Mouse (Mus musculus): ENCODE measurements around the gene Abhd12b. TPM values are rescaled to one million over a fixed set of nuclear protein-coding genes. Genes with fewer than 3 reads are reported as not detected.
A peak's percentile ranks its signal among the peaks of the same experiment; 100 is the strongest.
"Not testable (repeated sequence)": the region's sequence is repeated elsewhere in the genome, so short reads cannot be mapped to it uniquely, and the experiment has no call there.

The Abhd12b gene
- total and polyA plus RNA-seq, 3 experiments = not detected

GRCm38 (mm10) chr12:70164741-70165140 lies 10.8 kb downstream of the Abhd12b start:
- WGBS = 56% methylated on average over 3 of the region's 3 CpGs
- H3K79me2 ChIP-seq (replicated peaks; ENCODE audit: control insufficient read depth, insufficient read depth, low read length) = no peaks in the 10 kb centered on the region
- no peaks in the 10 kb centered on the region for H3K27me3 ChIP-seq (ENCODE audit: control insufficient read depth, insufficient read depth, low read length)
- H3K9ac ChIP-seq (ENCODE audit: low read depth, low read length) = no peak overlapping the region
- H3K4me1 ChIP-seq (ENCODE audit: control insufficient read depth, insufficient read depth, low read length) = no peaks in the 10 kb centered on the region
- intact Hi-C loops (cut with DNase I) = no loop called here
- H3K4me3 ChIP-seq = no peak overlapping the region
- H3K36me3 ChIP-seq (ENCODE audit: control insufficient read depth, insufficient read depth, low read length) = no peaks in the 10 kb centered on the region
- TF ChIP-seq EP300 (IDR thresholded peaks at IDR 0.05; ENCODE audit: insufficient read depth, low read depth, low read length) (no peak), CTCF (IDR thresholded peaks at IDR 0.05) (no peak), POLR2A (IDR thresholded peaks at IDR 0.05; ENCODE audit: insufficient read depth, low read depth, low read length) (no peak)
- H3K27ac ChIP-seq = no peak overlapping the region
- no peak for DNase-seq

GRCm38 (mm10) chr12:70167950-70168349 lies 14.0 kb downstream of the Abhd12b start:
- no peaks in the 10 kb centered on the region for H3K36me3 ChIP-seq (ENCODE audit: control insufficient read depth, insufficient read depth, low read length)
- H3K27me3 ChIP-seq (ENCODE audit: control insufficient read depth, insufficient read depth, low read length) = no peaks in the 10 kb centered on the region
- H3K79me2 ChIP-seq (replicated peaks; ENCODE audit: control insufficient read depth, insufficient read depth, low read length) = no peaks in the 10 kb centered on the region
- intact Hi-C loops (cut with DNase I) = no loop called here
- H3K4me1 ChIP-seq (ENCODE audit: control insufficient read depth, insufficient read depth, low read length) = no peaks in the 10 kb centered on the region
- TF ChIP-seq EP300 (IDR thresholded peaks at IDR 0.05; ENCODE audit: insufficient read depth, low read depth, low read length) (no peak), POLR2A (IDR thresholded peaks at IDR 0.05; ENCODE audit: insufficient read depth, low read depth, low read length) (no peak), CTCF (IDR thresholded peaks at IDR 0.05) (no peak)
- no peak for DNase-seq
- H3K4me3 ChIP-seq = no peak overlapping the region
- no peak overlapping the region for H3K27ac ChIP-seq
- 88% methylated on average over 4 of the region's 4 CpGs for WGBS
- H3K9ac ChIP-seq (ENCODE audit: low read depth, low read length) = no peak overlapping the region

- DNase-seq = no peak
- TF ChIP-seq CTCF (IDR thresholded peaks at IDR 0.05) (peak; percentile 16; the same call in 1 of the 2 replicates), EP300 (IDR thresholded peaks at IDR 0.05; ENCODE audit: insufficient read depth, low read depth, low read length) (no peak), POLR2A (IDR thresholded peaks at IDR 0.05; ENCODE audit: insufficient read depth, low read depth, low read length) (no peak)
- Histone ChIP-seq H3K79me2 (replicated peaks; ENCODE audit: control insufficient read depth, insufficient read depth, low read length) (no peaks in the 10 kb centered on the region), H3K27ac (no peak overlapping the region), H3K9ac (ENCODE audit: low read depth, low read length) (no peak overlapping the region), H3K27me3 (ENCODE audit: control insufficient read depth, insufficient read depth, low read length) (no peaks in the 10 kb centered on the region), H3K4me1 (ENCODE audit: control insufficient read depth, insufficient read depth, low read length) (no peaks in the 10 kb centered on the region), H3K36me3 (ENCODE audit: control insufficient read depth, insufficient read depth, low read length) (no peaks in the 10 kb centered on the region), H3K4me3 (no peak overlapping the region)
- intact Hi-C loops (cut with DNase I) = no loop called here
- WGBS = 69% methylated on average over 1 of the region's 1 CpGs
These were observed 16.0 kb downstream of the Abhd12b start for GRCm38 (mm10) chr12:70169969-70170368.

GRCm38 (mm10) chr12:70183507-70183906 lies 29.6 kb downstream of the Abhd12b start:
- H3K36me3 ChIP-seq (ENCODE audit: control insufficient read depth, insufficient read depth, low read length); H3K4me1 ChIP-seq (ENCODE audit: control insufficient read depth, insufficient read depth, low read length); H3K79me2 ChIP-seq (replicated peaks; ENCODE audit: control insufficient read depth, insufficient read depth, low read length); H3K27ac ChIP-seq; H3K27me3 ChIP-seq (ENCODE audit: control insufficient read depth, insufficient read depth, low read length); H3K9ac ChIP-seq (ENCODE audit: low read depth, low read length); intact Hi-C loops (cut with DNase I); H3K4me3 ChIP-seq; DNase-seq: not testable (repeated sequence)
- 92% methylated on average over 8 of the region's 8 CpGs for WGBS

- Histone ChIP-seq H3K36me3 (ENCODE audit: control insufficient read depth, insufficient read depth, low read length) (no peaks in the 10 kb centered on the region), H3K4me1 (ENCODE audit: control insufficient read depth, insufficient read depth, low read length) (no peaks in the 10 kb centered on the region), H3K4me3 (no peak overlapping the region), H3K9ac (ENCODE audit: low read depth, low read length) (no peak overlapping the region), H3K27me3 (ENCODE audit: control insufficient read depth, insufficient read depth, low read length) (no peaks in the 10 kb centered on the region), H3K27ac (no peak overlapping the region), H3K79me2 (replicated peaks; ENCODE audit: control insufficient read depth, insufficient read depth, low read length) (no peaks in the 10 kb centered on the region)
- WGBS = 86% methylated on average over 22 of the region's 22 CpGs
- no peak for DNase-seq
- intact Hi-C loops (cut with DNase I) = no loop called here
- TF ChIP-seq EP300 (IDR thresholded peaks at IDR 0.05; ENCODE audit: insufficient read depth, low read depth, low read length) = no peak
- no peak for TF ChIP-seq POLR2A (IDR thresholded peaks at IDR 0.05; ENCODE audit: insufficient read depth, low read depth, low read length)
- TF ChIP-seq CTCF (IDR thresholded peaks at IDR 0.05) = no peak
These were observed 30.3 kb downstream of the Abhd12b start for GRCm38 (mm10) chr12:70184173-70184783.

GRCm38 (mm10) chr12:70192267-70192727 lies 38.4 kb downstream of the Abhd12b start:
- no peak for DNase-seq
- WGBS = 25% methylated on average over 19 of the region's 19 CpGs
- Histone ChIP-seq H3K4me3 (peak overlapping the region; percentile 24; the same call in 1 of the 2 replicates), H3K9ac (ENCODE audit: low read depth, low read length) (no peak overlapping the region), H3K27me3 (ENCODE audit: control insufficient read depth, insufficient read depth, low read length) (no peaks in the 10 kb centered on the region), H3K27ac (no peak overlapping the region), H3K4me1 (ENCODE audit: control insufficient read depth, insufficient read depth, low read length) (no peaks in the 10 kb centered on the region), H3K36me3 (ENCODE audit: control insufficient read depth, insufficient read depth, low read length) (no peaks in the 10 kb centered on the region), H3K79me2 (replicated peaks; ENCODE audit: control insufficient read depth, insufficient read depth, low read length) (no peaks in the 10 kb centered on the region)
- intact Hi-C loops (cut with DNase I) = no loop called here
- TF ChIP-seq POLR2A (IDR thresholded peaks at IDR 0.05; ENCODE audit: insufficient read depth, low read depth, low read length) = no peak
- no peak for TF ChIP-seq CTCF (IDR thresholded peaks at IDR 0.05)
- TF ChIP-seq EP300 (IDR thresholded peaks at IDR 0.05; ENCODE audit: insufficient read depth, low read depth, low read length) = no peak

Data from heart, adult 2 months (tissue).